Mouse (Mus musculus) embryonic facial prominence, embryonic 10.5 days (tissue): ENCODE data around the gene L3mbtl2. TPM values are rescaled to one million over a fixed set of nuclear protein-coding genes. Genes with fewer than 3 reads are reported as not detected.

Source experiments
- DNase-seq: peaks from one replicate; pipeline ENCODE4 v3.0.0-alpha.2; 2017; ENCODE audit warnings: low spot score
- H3K27ac ChIP-seq: fragments of 300-500 bp; sonication (generic); replicated peaks from 2 replicates; pipeline ENCODE4 v1.5.1; 2016; ENCODE audit warnings: mild to moderate bottlenecking
- H3K27me3 ChIP-seq: fragments of 300-500 bp; sonication (generic); replicated peaks from 2 replicates; pipeline ENCODE4 v1.6.1; 2016; ENCODE audit warnings: low read depth, mild to moderate bottlenecking; ENCODE audit not compliant: poor library complexity, severe bottlenecking
- H3K36me3 ChIP-seq: fragments of 300-500 bp; sonication (generic); replicated peaks from 2 replicates; pipeline ENCODE4 v1.6.1; 2016; ENCODE audit warnings: mild to moderate bottlenecking, moderate library complexity
- H3K4me1 ChIP-seq: fragments of 300-500 bp; sonication (generic); 2 replicates; pipeline ENCODE4 v1.6.1; 2016
- H3K4me3 ChIP-seq: fragments of 300-500 bp; sonication (generic); 2 replicates; pipeline ENCODE4 v1.5.1; 2016; ENCODE audit warnings: mild to moderate bottlenecking, moderate library complexity
- H3K9me3 ChIP-seq: fragments of 300-500 bp; sonication (generic); 2 replicates; pipeline ENCODE4 v1.6.1; 2016; ENCODE audit warnings: mild to moderate bottlenecking
- WGBS: fragments of 180-500 bp; shearing (Covaris S2); methylation state at CpG from one replicate; pipeline ENCODE4 v1.1.7; 2016; 5-methylcytosine and 5-hydroxymethylcytosine counted together
- polyA plus RNA-seq: library from polyadenylated mRNA; unstranded; fragments of >200 nt; fragmentation: Nextera tagmentation; extraction: Ambion mirVana; gene quantifications from 2 replicates; pipeline ENCODE4 v1.2.1, GENCODE M21; 2016

Gene L3mbtl2
- polyA plus RNA-seq, result 35.3 and 45.0 TPM in 2 replicates

- H3K4me3 ChIP-seq, result peak within 1 kb of the TSS; percentile 78
- peak within 1 kb of the TSS; percentile 82 for H3K27ac ChIP-seq
- peaks cover 22% of the 10 kb centered on the region for H3K36me3 ChIP-seq
- DNase-seq, result peak; percentile 94
- H3K9me3 ChIP-seq, result no peaks in the 10 kb centered on the region
- H3K27me3 ChIP-seq, result no peaks in the 10 kb centered on the region
- peaks cover 10% of the 10 kb centered on the region for H3K4me1 ChIP-seq
- 1% methylated on average over 55 of the region's 55 CpGs for WGBS
Observed at GRCm38 (mm10) chr15:81663697-81664561, at the start of gene L3mbtl2. Gene L3mbtl2, plus strand, starts transcription at chr15:81663889.

GRCm38 (mm10) chr15:81649516-81650455, 13.9 kb upstream of the L3mbtl2 start:
- 91% methylated on average over 8 of the region's 8 CpGs for WGBS

GRCm38 (mm10) chr15:81650636-81651035, 13.1 kb upstream of the L3mbtl2 start:
- no peaks in the 10 kb centered on the region for H3K4me1 ChIP-seq
- no peak overlapping the region for H3K27ac ChIP-seq
- peaks cover 70% of the 10 kb centered on the region for H3K36me3 ChIP-seq
- no peaks in the 10 kb centered on the region for H3K9me3 ChIP-seq
- H3K27me3 ChIP-seq, result no peaks in the 10 kb centered on the region
- no peak for DNase-seq
- H3K4me3 ChIP-seq, result no peak overlapping the region
- 93% methylated on average over 7 of the region's 7 CpGs for WGBS

More at GRCm38 (mm10) chr15:81649516-81650455, 13.9 kb upstream of the L3mbtl2 start:
- Histone ChIP-seq H3K36me3 (peaks cover 78% of the 10 kb centered on the region), H3K9me3 (no peaks in the 10 kb centered on the region), H3K4me1 (no peaks in the 10 kb centered on the region), H3K27me3 (no peaks in the 10 kb centered on the region), H3K4me3 (no peak overlapping the region), H3K27ac (no peak overlapping the region)
- DNase-seq, result no peak

- Histone ChIP-seq H3K9me3 (no peaks in the 10 kb centered on the region), H3K36me3 (no peaks in the 10 kb centered on the region), H3K27ac (no peak overlapping the region), H3K4me1 (peaks cover 10% of the 10 kb centered on the region), H3K4me3 (no peak overlapping the region), H3K27me3 (no peaks in the 10 kb centered on the region)
- no peak for DNase-seq
- WGBS, result 88% methylated on average over 2 of the region's 2 CpGs
Observed at GRCm38 (mm10) chr15:81661701-81662100, 2.0 kb upstream of the L3mbtl2 start.

- DNase-seq, result no peak
- H3K27ac ChIP-seq, result peak overlapping the region; percentile 82; the same call in 1 of the 2 replicates
- WGBS, result 68% methylated on average over 10 of the region's 10 CpGs
Observed at GRCm38 (mm10) chr15:81663281-81663680, 408 bp upstream of the L3mbtl2 start.

GRCm38 (mm10) chr15:81666957-81667356, 3.3 kb downstream of the L3mbtl2 start:
- H3K4me3 ChIP-seq, result no peak overlapping the region
- H3K36me3 ChIP-seq, result peaks cover 51% of the 10 kb centered on the region
- H3K9me3 ChIP-seq, result no peaks in the 10 kb centered on the region
- 85% methylated on average over 10 of the region's 10 CpGs for WGBS
- no peak for DNase-seq
- H3K27ac ChIP-seq, result no peak overlapping the region
- H3K27me3 ChIP-seq, result no peaks in the 10 kb centered on the region
- peaks cover 10% of the 10 kb centered on the region for H3K4me1 ChIP-seq

More at GRCm38 (mm10) chr15:81663281-81663680, 408 bp upstream of the L3mbtl2 start:
- Histone ChIP-seq H3K4me3 (peak overlapping the region; percentile 78), H3K27me3 (no peaks in the 10 kb centered on the region), H3K9me3 (no peaks in the 10 kb centered on the region), H3K4me1 (peaks cover 10% of the 10 kb centered on the region), H3K36me3 (peaks cover 16% of the 10 kb centered on the region)

- Histone ChIP-seq H3K9me3 (no peaks in the 10 kb centered on the region), H3K4me3 (no peak overlapping the region), H3K27me3 (no peaks in the 10 kb centered on the region), H3K4me1 (peaks cover under 1% of the 10 kb centered on the region; the same call in 1 of the 2 replicates), H3K36me3 (peaks cover 76% of the 10 kb centered on the region), H3K27ac (no peak overlapping the region)
- peak; percentile 44 for DNase-seq
- WGBS, result 87% methylated on average over 4 of the region's 4 CpGs
Observed at GRCm38 (mm10) chr15:81670231-81670640, 6.5 kb downstream of the L3mbtl2 start.

GRCm38 (mm10) chr15:81676637-81677036, 12.9 kb downstream of the L3mbtl2 start:
- Histone ChIP-seq H3K4me3 (no peak overlapping the region), H3K27ac (no peak overlapping the region), H3K36me3 (peaks cover 92% of the 10 kb centered on the region), H3K27me3 (no peaks in the 10 kb centered on the region), H3K9me3 (no peaks in the 10 kb centered on the region), H3K4me1 (no peaks in the 10 kb centered on the region)
- 92% methylated on average over 3 of the region's 3 CpGs for WGBS
- no peak for DNase-seq

- Histone ChIP-seq H3K4me3 (no peak overlapping the region), H3K36me3 (peaks cover 100% of the 10 kb centered on the region), H3K27me3 (no peaks in the 10 kb centered on the region), H3K27ac (no peak overlapping the region), H3K9me3 (no peaks in the 10 kb centered on the region), H3K4me1 (no peaks in the 10 kb centered on the region)
- 92% methylated on average over 4 of the region's 4 CpGs for WGBS
- no peak for DNase-seq
Observed at GRCm38 (mm10) chr15:81680301-81680805, 16.7 kb downstream of the L3mbtl2 start.

GRCm38 (mm10) chr15:81693366-81693966, 29.8 kb downstream of the L3mbtl2 start:
- Histone ChIP-seq H3K27ac (peak overlapping the region; percentile 83; the same call in 1 of the 2 replicates), H3K9me3 (no peaks in the 10 kb centered on the region), H3K4me1 (peaks cover 27% of the 10 kb centered on the region), H3K36me3 (peaks cover 9% of the 10 kb centered on the region), H3K4me3 (peak overlapping the region; percentile 76), H3K27me3 (peaks cover 62% of the 10 kb centered on the region)
- WGBS, result 5% methylated on average over 41 of the region's 41 CpGs
- DNase-seq, result no peak

- DNase-seq, result peak; percentile 92
- peaks cover 62% of the 10 kb centered on the region for H3K27me3 ChIP-seq
- H3K27ac ChIP-seq, result peak overlapping the region; percentile 83
Observed at GRCm38 (mm10) chr15:81693967-81694881, 30.5 kb downstream of the L3mbtl2 start.

More at GRCm38 (mm10) chr15:81693967-81694881, 30.5 kb downstream of the L3mbtl2 start:
- H3K4me3 ChIP-seq, result peak overlapping the region; percentile 76
- WGBS, result under 1% methylated on average over 107 of the region's 107 CpGs
- peaks cover 27% of the 10 kb centered on the region for H3K4me1 ChIP-seq
- 0 out of 2 replicates have a peak, but pooled peaks cover 2% of the 10 kb centered on the region for H3K36me3 ChIP-seq
- H3K9me3 ChIP-seq, result no peaks in the 10 kb centered on the region
